In genomic region chr1:66226372-66227368, GRCm38 (mm10) we compare ENCODE assay signal across 10 mouse cellular contexts. TPM values are rescaled to one million over a fixed set of nuclear protein-coding genes. Genes with fewer than 3 reads are reported as not detected.
DNase-seq lines count a peak whose midpoint lies in the region; ATAC-seq lines count a peak whose summit lies in the region.
"Had no signal": no experiment of that assay in that cellular context is flagged by ENCODE, and none has a peak within 500 bp of the region (broad histone marks: within the 10 kb centered on the region; RNA-seq: fewer than 3 reads in every experiment).

No protein-coding gene starts in this region.

- H3K9me3 ChIP-seq in heart, embryonic 15.5 days (replicated peaks): no peaks in the 10 kb centered on the region
- no peaks in the 10 kb centered on the region for H3K9me3 ChIP-seq in heart, embryonic 12.5 days (replicated peaks)
- H3K9me3 ChIP-seq in forebrain, embryonic 15.5 days: no peaks in the 10 kb centered on the region
- H3K9me3 ChIP-seq in neural tube, embryonic 15.5 days (replicated peaks): no peaks in the 10 kb centered on the region

- peaks cover 3% of the 10 kb centered on the region; the same call in 1 of the 2 replicates for H3K4me1 ChIP-seq in heart, embryonic 15.5 days (replicated peaks)
- H3K4me1 ChIP-seq in heart, embryonic 12.5 days (replicated peaks): no peaks in the 10 kb centered on the region
- H3K4me1 ChIP-seq in forebrain, embryonic 15.5 days: peaks cover 38% of the 10 kb centered on the region
- H3K4me1 ChIP-seq in neural tube, embryonic 15.5 days: peaks cover 25% of the 10 kb centered on the region

- no peak overlapping the region for H3K27ac ChIP-seq in heart, embryonic 15.5 days
- no peak overlapping the region for H3K27ac ChIP-seq in heart, embryonic 12.5 days (ENCODE audit: poor library complexity, severe bottlenecking)
- peak overlapping the region; percentile 60 for H3K27ac ChIP-seq in forebrain, embryonic 15.5 days (replicated peaks)
- H3K27ac ChIP-seq in neural tube, embryonic 15.5 days (replicated peaks): peak overlapping the region; percentile 23
- H3K27ac ChIP-seq: macrophage had no signal

- no peaks in the 10 kb centered on the region for H3K27me3 ChIP-seq in heart, embryonic 15.5 days
- H3K27me3 ChIP-seq in heart, embryonic 12.5 days (replicated peaks): no peaks in the 10 kb centered on the region
- H3K27me3 ChIP-seq in forebrain, embryonic 15.5 days: no peaks in the 10 kb centered on the region
- no peaks in the 10 kb centered on the region for H3K27me3 ChIP-seq in neural tube, embryonic 15.5 days (replicated peaks)

- H3K9ac ChIP-seq in heart, embryonic 15.5 days: no peak overlapping the region
- H3K9ac ChIP-seq in heart, embryonic 12.5 days: no peak overlapping the region
- H3K9ac ChIP-seq in forebrain, embryonic 15.5 days (replicated peaks): no peak overlapping the region
- H3K9ac ChIP-seq in neural tube, embryonic 15.5 days (replicated peaks): no peak overlapping the region

- ATAC-seq in heart, embryonic 15.5 days (replicated peaks; ENCODE audit: insufficient number of reproducible peaks, insufficient read depth, low FRiP score, low read depth): peak; percentile 43; the same call in 1 of the 2 replicates
- ATAC-seq in heart, embryonic 12.5 days (ENCODE audit: insufficient number of reproducible peaks, low FRiP score): no peak
- ATAC-seq in forebrain, embryonic 15.5 days (replicated peaks): peak; percentile 78
- peak; percentile 43 for ATAC-seq in neural tube, embryonic 15.5 days (ENCODE audit: low FRiP score)

- 48% methylated on average over 7 of the region's 7 CpGs for WGBS in heart, embryonic 15.5 days
- 66% methylated on average over 7 of the region's 7 CpGs for WGBS in heart, embryonic 12.5 days
- 18% methylated on average over 7 of the region's 7 CpGs for WGBS in forebrain, embryonic 15.5 days
- 29% methylated on average over 7 of the region's 7 CpGs for WGBS in neural tube, embryonic 15.5 days

- H3K4me3 ChIP-seq in heart, embryonic 15.5 days: no peak overlapping the region
- H3K4me3 ChIP-seq in heart, embryonic 12.5 days: no peak overlapping the region
- H3K4me3 ChIP-seq in forebrain, embryonic 15.5 days: no peak overlapping the region
- no peak overlapping the region for H3K4me3 ChIP-seq in neural tube, embryonic 15.5 days (replicated peaks)

- DNase-seq in retina, postnatal 1 day: peak; percentile 76
- no peak for DNase-seq in retina, embryonic 14.5 days (ENCODE audit: low spot score)
- no peak for DNase-seq in embryo, embryonic 10.5 days (ENCODE audit: low spot score)
- DNase-seq in embryo, embryonic 9.5 days (ENCODE audit: extremely low spot score): no peak
- DNase-seq: heart, postnatal 4 days had no signal

- H3K4me2 ChIP-seq in heart, embryonic 15.5 days: no peak overlapping the region
- no peak overlapping the region for H3K4me2 ChIP-seq in heart, embryonic 12.5 days
- no peak overlapping the region for H3K4me2 ChIP-seq in forebrain, embryonic 15.5 days (replicated peaks)
- no peak overlapping the region for H3K4me2 ChIP-seq in neural tube, embryonic 15.5 days

- H3K36me3 ChIP-seq in heart, embryonic 15.5 days: no peaks in the 10 kb centered on the region
- no peaks in the 10 kb centered on the region for H3K36me3 ChIP-seq in heart, embryonic 12.5 days
- no peaks in the 10 kb centered on the region for H3K36me3 ChIP-seq in forebrain, embryonic 15.5 days
- H3K36me3 ChIP-seq in neural tube, embryonic 15.5 days: no peaks in the 10 kb centered on the region

RNA-seq across cellular contexts. Expression of gene Map2, which starts 51.6 kb away (rescaled TPM):
- polyA plus RNA-seq in heart, embryonic 15.5 days (2015; fragmentation: Nextera tagmentation; extraction: Ambion mirVana): 2.5 and 5.4 TPM in 2 replicates
- polyA plus RNA-seq in heart, embryonic 12.5 days (2016; fragmentation: Nextera tagmentation; extraction: Ambion mirVana): 3.9 and 4.0 TPM in 2 replicates
- polyA plus RNA-seq in forebrain, embryonic 15.5 days (2015; fragmentation: Nextera tagmentation; extraction: Ambion mirVana): 438 and 448 TPM in 2 replicates
- 296 and 359 TPM in 2 replicates for polyA plus RNA-seq in neural tube, embryonic 15.5 days (2015; fragmentation: Nextera tagmentation; extraction: Ambion mirVana)

Comparison
In these comparisons a context has a peak if more than half of its experiments do, and no peak if none do; other contexts are left out.
1. H3K27ac ChIP-seq: peak in forebrain, embryonic 15.5 days (single experiment) and neural tube, embryonic 15.5 days (single experiment); none in heart, embryonic 15.5 days (single experiment) and heart, embryonic 12.5 days (single experiment).
2. RNA of gene Map2, which starts 51.6 kb away (polyA plus RNA-seq): 438 to 448 TPM in forebrain, embryonic 15.5 days and 296 to 359 TPM in neural tube, embryonic 15.5 days; 3.9 to 4.0 TPM in heart, embryonic 12.5 days and 2.5 to 5.4 TPM in heart, embryonic 15.5 days; every median in the first group is over 10 times any median in the second.